28 mouse cellular contexts compared by ENCODE assay signal in the genomic region with DNA sequence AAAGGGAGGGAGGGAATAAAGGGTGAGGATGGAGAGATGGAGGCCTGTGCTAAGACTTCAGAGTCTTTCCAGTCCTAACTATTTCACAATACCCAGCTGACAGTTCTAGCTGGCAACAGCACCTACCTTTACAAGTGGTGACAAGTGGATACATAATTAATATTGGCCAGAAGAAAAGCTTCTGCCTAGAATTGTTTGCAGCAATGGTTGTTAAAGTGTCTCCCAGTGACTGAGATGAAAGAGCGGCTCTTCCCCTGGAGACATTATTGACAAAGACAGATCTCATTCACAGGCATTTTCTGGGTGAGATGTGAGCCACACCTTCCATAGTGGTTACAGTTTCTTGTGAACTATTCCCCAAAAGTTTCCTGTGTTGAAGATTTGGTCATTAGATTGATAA. TPM values are rescaled to one million over a fixed set of nuclear protein-coding genes. Genes with fewer than 3 reads are reported as not detected.
DNase-seq lines count a peak whose midpoint lies in the region; ATAC-seq and TF ChIP-seq lines count a peak whose summit lies in the region.
"Had no signal": no experiment of that assay in that cellular context is flagged by ENCODE, and none has a peak within 500 bp of the region (broad histone marks: within the 10 kb centered on the region; RNA-seq: fewer than 3 reads in every experiment).

No protein-coding gene starts in this region.

- DNase-seq in gastrocnemius, adult 2 months, result no peak
- no peak for DNase-seq in gastrocnemius, postnatal 4 days (ENCODE audit: low spot score in 2 of 2)
- no peak for DNase-seq in layer of hippocampus, adult 2 months (ENCODE audit: low spot score in 2 of 2)
- no peak for DNase-seq in layer of hippocampus, postnatal 25 days (ENCODE audit: extremely low spot score in 1 of 2, low spot score in 1 of 2)
- DNase-seq in fat pad, adult 2 months (ENCODE audit: extremely low read depth, low read depth, low spot score), result peak; percentile 84
- DNase-seq in urinary bladder, postnatal 14 days (ENCODE audit: low spot score), result no peak
- DNase-seq: adrenal gland, postnatal 10 days; B cell, adult 2 months; cerebellum, adult 11 months; cerebellum, adult 2 months; cerebellum, adult 9-11 months; cerebellum, postnatal 25 days; embryo, embryonic 11 days; gastrocnemius, postnatal 10 days; gastrocnemius, postnatal 36 days; heart, postnatal 10 days; heart, postnatal 36 days had no signal

- H3K9me3 ChIP-seq in neural tube, embryonic 15.5 days (replicated peaks), result no peaks in the 10 kb centered on the region
- H3K9me3 ChIP-seq: forebrain, embryonic 12.5 days; forebrain, embryonic 15.5 days; G1E; heart, embryonic 12.5 days; heart, embryonic 15.5 days had no signal

- no peak for TF ChIP-seq CTCF in gastrocnemius, adult 2 months (IDR thresholded peaks at IDR 0.05)
- TF ChIP-seq CTCF in layer of hippocampus, adult 2 months (conservative IDR thresholded peaks at IDR 0.05), result no peak

- no peak overlapping the region for H3K4me3 ChIP-seq in gastrocnemius, adult 2 months
- H3K4me3 ChIP-seq in layer of hippocampus, adult 2 months, result no peak overlapping the region
- no peak overlapping the region for H3K4me3 ChIP-seq in neural tube, embryonic 15.5 days (replicated peaks)
- H3K4me3 ChIP-seq: forebrain, embryonic 12.5 days; forebrain, embryonic 15.5 days; heart, embryonic 12.5 days; heart, embryonic 15.5 days had no signal

- no peaks in the 10 kb centered on the region for H3K4me1 ChIP-seq in neural tube, embryonic 15.5 days
- H3K4me1 ChIP-seq: forebrain, embryonic 12.5 days; forebrain, embryonic 15.5 days had no signal

- intact Hi-C loops in gastrocnemius, adult 2 months (cut with DNase I), result no loop called here

- H3K27me3 ChIP-seq in neural tube, embryonic 15.5 days (replicated peaks), result no peaks in the 10 kb centered on the region
- H3K27me3 ChIP-seq: CH12.LX; forebrain, embryonic 12.5 days; forebrain, embryonic 15.5 days; heart, embryonic 12.5 days; heart, embryonic 15.5 days; Patski had no signal

- H3K36me3 ChIP-seq in neural tube, embryonic 15.5 days, result peaks cover 58% of the 10 kb centered on the region
- H3K36me3 ChIP-seq: heart, embryonic 15.5 days had no signal

- ATAC-seq in neural tube, embryonic 15.5 days (ENCODE audit: low FRiP score), result no peak
- ATAC-seq: forebrain, embryonic 15.5 days; hindbrain, postnatal 0 days; intestine, postnatal 0 days; Patski had no signal

- WGBS in neural tube, embryonic 15.5 days, result 97% methylated on average over 1 of the region's 1 CpGs

- no peak overlapping the region for H3K4me2 ChIP-seq in neural tube, embryonic 15.5 days
- H3K4me2 ChIP-seq: forebrain, embryonic 12.5 days; forebrain, embryonic 15.5 days; heart, embryonic 12.5 days; heart, embryonic 15.5 days; hindbrain, embryonic 14.5 days had no signal

- H3K9ac ChIP-seq in neural tube, embryonic 15.5 days (replicated peaks), result no peak overlapping the region
- H3K9ac ChIP-seq: forebrain, embryonic 12.5 days; forebrain, embryonic 15.5 days; heart, embryonic 12.5 days; heart, embryonic 15.5 days; hindbrain, embryonic 14.5 days had no signal

- H3K27ac ChIP-seq in gastrocnemius, adult 2 months, result peak overlapping the region; percentile 71
- peak overlapping the region; percentile 2; the same call in 1 of the 2 replicates for H3K27ac ChIP-seq in layer of hippocampus, adult 2 months
- no peak overlapping the region for H3K27ac ChIP-seq in neural tube, embryonic 15.5 days (replicated peaks)
- H3K27ac ChIP-seq: forebrain, embryonic 12.5 days; forebrain, embryonic 15.5 days; hindbrain, embryonic 14.5 days; hindbrain, postnatal 0 days had no signal

RNA-seq across cellular contexts. Expression of gene Vps53, which starts 55.9 kb away (rescaled TPM):
- 10 to 100 TPM; 22.0 to 22.1 TPM for total RNA-seq in gastrocnemius, adult 2 months (2021)
- 10 to 100 TPM; 30.2 to 33.7 TPM for total RNA-seq in gastrocnemius, postnatal 4 days (2021)
- total RNA-seq in layer of hippocampus, adult 2 months (2021), result 100 to 1,000 TPM in 1 of 2 experiments, 10 to 100 TPM in 1; 97.1 to 103 TPM
- 10 to 100 TPM; 90.3 to 94.4 TPM for total RNA-seq in layer of hippocampus, postnatal 25 days (2021)
- polyA plus RNA-seq in neural tube, embryonic 15.5 days (2015; fragmentation: Nextera tagmentation; extraction: Ambion mirVana), result 69.4 and 69.5 TPM in 2 replicates

RNA-seq across cellular contexts. Expression of gene Fam57a, which starts 56.0 kb away (rescaled TPM):
- 1 to 10 TPM; 1.4 to 2.0 TPM for total RNA-seq in gastrocnemius, adult 2 months (2021)
- total RNA-seq in gastrocnemius, postnatal 4 days (2021), result 10 to 100 TPM in 1 of 2 experiments, 1 to 10 TPM in 1; 9.8 to 12.1 TPM
- 10 to 100 TPM; 17.7 to 20.9 TPM for total RNA-seq in layer of hippocampus, adult 2 months (2021)
- total RNA-seq in layer of hippocampus, postnatal 25 days (2021), result 10 to 100 TPM; 18.6 to 22.0 TPM
- polyA plus RNA-seq in neural tube, embryonic 15.5 days (2015; fragmentation: Nextera tagmentation; extraction: Ambion mirVana), result 24.4 and 36.0 TPM in 2 replicates
